Mouse (Mus musculus) macrophage (primary cell): ENCODE data around the gene Atad3a. TPM values are rescaled to one million over a fixed set of nuclear protein-coding genes. Genes with fewer than 3 reads are reported as not detected.
"Not testable (repeated sequence)": the region's sequence is repeated elsewhere in the genome, so short reads cannot be mapped to it uniquely, and the experiment has no call there.

Experiments used
- H3K27ac ChIP-seq: fragments of 350-480 bp; formaldehyde crosslinking; 2 replicates; pipeline ENCODE4 v1.9.0; 2021
- H3K36me3 ChIP-seq: fragments of 350-480 bp; formaldehyde crosslinking; 2 replicates; pipeline ENCODE4 v1.9.0; 2021; ENCODE audit errors: inconsistent target
- H3K4me3 ChIP-seq: fragments of 350-480 bp; formaldehyde crosslinking; 2 replicates; pipeline ENCODE4 v1.9.0; 2021; ENCODE audit errors: inconsistent target
- H3K79me2 ChIP-seq: fragments of 350-480 bp; formaldehyde crosslinking; 2 replicates; pipeline ENCODE4 v1.9.0; 2021; ENCODE audit errors: inconsistent target
- WGBS: methylation state at CpG from one replicate; pipeline ENCODE4 v1.1.7; 2026; ENCODE audit warnings: inconsistent platforms; ENCODE audit not compliant: missing documents; 5-methylcytosine and 5-hydroxymethylcytosine counted together
- polyA plus RNA-seq: library from polyadenylated mRNA; stranded (reverse); fragments of 250-400 nt; gene quantifications from 3 replicates; pipeline ENCODE4 v1.2.4, GENCODE M21; 2018; ENCODE audit warnings: inconsistent platforms

Atad3a gene
- polyA plus RNA-seq, 1 experiment from 2014 or later, result 11.3 TPM

GRCm38 (mm10) chr4:155769496-155769879 is 8.6 kb upstream of the Atad3a start:
- peak overlapping the region; percentile 45 for H3K4me3 ChIP-seq
- WGBS, result 65% methylated on average over 5 of the region's 5 CpGs
- no peaks in the 10 kb centered on the region for H3K79me2 ChIP-seq
- no peaks in the 10 kb centered on the region for H3K36me3 ChIP-seq
- H3K27ac ChIP-seq, result 0 out of 2 replicates have a peak overlapping the region, but pooled peaks have one; percentile 36

- Histone ChIP-seq H3K36me3 (no peaks in the 10 kb centered on the region), H3K79me2 (peaks cover 33% of the 10 kb centered on the region), H3K27ac (no peak overlapping the region), H3K4me3 (no peak overlapping the region)
- 87% methylated on average over 3 of the region's 3 CpGs for WGBS
Observed at GRCm38 (mm10) chr4:155762357-155762756, 1.5 kb upstream of the Atad3a start.

GRCm38 (mm10) chr4:155761356-155762099 is 635 bp upstream of the Atad3a start:
- H3K27ac ChIP-seq, result peak overlapping the region; percentile 24
- H3K4me3 ChIP-seq, result peak overlapping the region; percentile 81
- H3K79me2 ChIP-seq, result peaks cover 40% of the 10 kb centered on the region
- WGBS, result 5% methylated on average over 28 of the region's 28 CpGs
- no peaks in the 10 kb centered on the region for H3K36me3 ChIP-seq

GRCm38 (mm10) chr4:155759862-155760612 is 856 bp downstream of the Atad3a start:
- Histone ChIP-seq H3K79me2 (peaks cover 40% of the 10 kb centered on the region), H3K36me3 (peaks cover 8% of the 10 kb centered on the region; the same call in 1 of the 2 replicates), H3K4me3 (peak overlapping the region; percentile 66), H3K27ac (no peak overlapping the region)
- 4% methylated on average over 10 of the region's 10 CpGs for WGBS

GRCm38 (mm10) chr4:155757011-155757410 is 3.9 kb downstream of the Atad3a start:
- no peak overlapping the region for H3K4me3 ChIP-seq
- H3K36me3 ChIP-seq, result peaks cover 30% of the 10 kb centered on the region
- H3K79me2 ChIP-seq, result peaks cover 40% of the 10 kb centered on the region
- 96% methylated on average over 12 of the region's 12 CpGs for WGBS
- no peak overlapping the region for H3K27ac ChIP-seq

- peaks cover 57% of the 10 kb centered on the region; the same call in 1 of the 2 replicates for H3K36me3 ChIP-seq
Observed at GRCm38 (mm10) chr4:155746575-155747490, 14.1 kb downstream of the Atad3a start.

GRCm38 (mm10) chr4:155746036-155746548 is 14.8 kb downstream of the Atad3a start:
- H3K36me3 ChIP-seq, result peaks cover 56% of the 10 kb centered on the region; the same call in 1 of the 2 replicates

More at GRCm38 (mm10) chr4:155746575-155747490, 14.1 kb downstream of the Atad3a start:
- Histone ChIP-seq H3K79me2 (no peaks in the 10 kb centered on the region), H3K27ac (no peak overlapping the region), H3K4me3 (no peak overlapping the region)
- WGBS, result 92% methylated on average over 17 of the region's 17 CpGs

GRCm38 (mm10) chr4:155745136-155745535 is 15.8 kb downstream of the Atad3a start:
- Histone ChIP-seq H3K36me3 (peaks cover 46% of the 10 kb centered on the region; the same call in 1 of the 2 replicates), H3K4me3 (no peak overlapping the region), H3K27ac (no peak overlapping the region), H3K79me2 (no peaks in the 10 kb centered on the region)
- WGBS, result 95% methylated on average over 5 of the region's 5 CpGs

More at GRCm38 (mm10) chr4:155746036-155746548, 14.8 kb downstream of the Atad3a start:
- Histone ChIP-seq H3K27ac (no peak overlapping the region), H3K79me2 (no peaks in the 10 kb centered on the region), H3K4me3 (no peak overlapping the region)
- WGBS, result 96% methylated on average over 8 of the region's 8 CpGs

- Histone ChIP-seq H3K4me3 (no peak overlapping the region), H3K79me2 (no peaks in the 10 kb centered on the region), H3K36me3 (peaks cover 40% of the 10 kb centered on the region; the same call in 1 of the 2 replicates), H3K27ac (no peak overlapping the region)
- 93% methylated on average over 8 of the region's 8 CpGs for WGBS
Observed at GRCm38 (mm10) chr4:155744474-155744873, 16.4 kb downstream of the Atad3a start.

- Histone ChIP-seq H3K79me2 (no peaks in the 10 kb centered on the region), H3K27ac (no peak overlapping the region), H3K4me3 (no peak overlapping the region), H3K36me3 (peaks cover 29% of the 10 kb centered on the region; the same call in 1 of the 2 replicates)
- WGBS, result 95% methylated on average over 5 of the region's 5 CpGs
Observed at GRCm38 (mm10) chr4:155742684-155743083, 18.2 kb downstream of the Atad3a start.

GRCm38 (mm10) chr4:155740681-155741080 is 20.2 kb downstream of the Atad3a start:
- H3K4me3 ChIP-seq, H3K79me2 ChIP-seq, H3K27ac ChIP-seq: not testable (repeated sequence)
- H3K36me3 ChIP-seq, result peaks cover 14% of the 10 kb centered on the region; the same call in 1 of the 2 replicates
- 95% methylated on average over 10 of the region's 10 CpGs for WGBS

- Histone ChIP-seq H3K4me3 (no peak overlapping the region), H3K36me3 (peaks cover 13% of the 10 kb centered on the region; the same call in 1 of the 2 replicates), H3K27ac (no peak overlapping the region), H3K79me2 (no peaks in the 10 kb centered on the region)
- WGBS, result 95% methylated on average over 27 of the region's 37 CpGs
Observed at GRCm38 (mm10) chr4:155739741-155740636, 20.9 kb downstream of the Atad3a start.

- 94% methylated on average over 6 of the region's 6 CpGs for WGBS
- no peak overlapping the region for H3K4me3 ChIP-seq
- no peaks in the 10 kb centered on the region for H3K79me2 ChIP-seq
- H3K27ac ChIP-seq, result no peak overlapping the region
- peaks cover 11% of the 10 kb centered on the region; the same call in 1 of the 2 replicates for H3K36me3 ChIP-seq
Observed at GRCm38 (mm10) chr4:155739152-155739551, 21.7 kb downstream of the Atad3a start.
